Mouse (Mus musculus): ENCODE results near the gene Krtap5-4.
"Not testable (repeated sequence)": the region's sequence is repeated elsewhere in the genome, so short reads cannot be mapped to it uniquely, and the experiment has no call there.

Krtap5-4 gene

GRCm38 (mm10) chr7:142317216-142317615 lies 13.9 kb downstream of the Krtap5-4 start:
- no peaks in the 10 kb centered on the region for H3K36me3 ChIP-seq (ENCODE audit: insufficient read depth, low read length)
- TF ChIP-seq POU5F1 (IDR thresholded peaks at IDR 0.05; ENCODE audit: borderline replicate concordance, low read length) (no peak), NANOG (IDR thresholded peaks at IDR 0.05; ENCODE audit: borderline replicate concordance, low read length) (no peak), CTCF (conservative IDR thresholded peaks at IDR 0.05; ENCODE audit: low read length) (no peak)

DNA sequence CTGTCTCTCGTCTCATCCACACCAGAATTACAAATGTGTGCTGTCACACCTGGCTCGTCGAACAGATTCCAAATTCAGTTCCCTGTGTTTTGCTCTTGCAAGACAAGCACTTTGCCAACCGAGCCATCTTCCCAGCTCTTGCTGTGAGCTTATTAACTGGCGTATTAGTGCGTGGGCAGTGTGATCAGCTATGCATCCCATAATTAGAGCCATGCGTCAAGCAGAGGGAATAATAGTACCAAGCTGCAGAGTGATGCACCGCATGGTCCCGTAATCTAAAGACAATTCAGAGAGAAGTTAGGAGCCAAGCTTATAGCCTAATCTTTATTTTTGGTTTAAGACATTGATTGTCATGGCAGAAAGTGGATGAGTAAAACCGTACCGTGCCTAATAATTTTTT lies 15.8 kb downstream of the Krtap5-4 start:
- no peaks in the 10 kb centered on the region for H3K4me1 ChIP-seq (replicated peaks; ENCODE audit: low read depth, low read length)
- peaks cover 11% of the 10 kb centered on the region; the same call in 1 of the 2 replicates for H3K27me3 ChIP-seq (ENCODE audit: insufficient read depth, low read length)
- no peaks in the 10 kb centered on the region for H3K36me3 ChIP-seq (ENCODE audit: insufficient read depth, low read length)
- H3K9me3 ChIP-seq (ENCODE audit: low read length), result no peaks in the 10 kb centered on the region
- TF ChIP-seq NANOG (IDR thresholded peaks at IDR 0.05; ENCODE audit: borderline replicate concordance, low read length) (no peak), CTCF (conservative IDR thresholded peaks at IDR 0.05; ENCODE audit: low read length) (no peak), POU5F1 (IDR thresholded peaks at IDR 0.05; ENCODE audit: borderline replicate concordance, low read length) (no peak)
- H3K4me3 ChIP-seq (replicated peaks; ENCODE audit: low read length), result no peak overlapping the region

More at GRCm38 (mm10) chr7:142317216-142317615, 13.9 kb downstream of the Krtap5-4 start:
- H3K4me3 ChIP-seq (replicated peaks; ENCODE audit: low read length), result no peak overlapping the region
- H3K9me3 ChIP-seq (ENCODE audit: low read length), result no peaks in the 10 kb centered on the region
- no peaks in the 10 kb centered on the region for H3K4me1 ChIP-seq (replicated peaks; ENCODE audit: low read depth, low read length)
- H3K27me3 ChIP-seq (ENCODE audit: insufficient read depth, low read length), result peaks cover 11% of the 10 kb centered on the region; the same call in 1 of the 2 replicates

GRCm38 (mm10) chr7:142320906-142321305 lies 17.6 kb downstream of the Krtap5-4 start:
- Histone ChIP-seq H3K4me1 (replicated peaks; ENCODE audit: low read depth, low read length) (no peaks in the 10 kb centered on the region), H3K9me3 (ENCODE audit: low read length) (no peaks in the 10 kb centered on the region), H3K4me3 (replicated peaks; ENCODE audit: low read length) (no peak overlapping the region), H3K27me3 (ENCODE audit: insufficient read depth, low read length) (peaks cover 5% of the 10 kb centered on the region; the same call in 1 of the 2 replicates), H3K36me3 (ENCODE audit: insufficient read depth, low read length) (no peaks in the 10 kb centered on the region)
- TF ChIP-seq NANOG (IDR thresholded peaks at IDR 0.05; ENCODE audit: borderline replicate concordance, low read length), result no peak
- TF ChIP-seq POU5F1 (IDR thresholded peaks at IDR 0.05; ENCODE audit: borderline replicate concordance, low read length), result no peak
- no peak for TF ChIP-seq CTCF (conservative IDR thresholded peaks at IDR 0.05; ENCODE audit: low read length)

DNA sequence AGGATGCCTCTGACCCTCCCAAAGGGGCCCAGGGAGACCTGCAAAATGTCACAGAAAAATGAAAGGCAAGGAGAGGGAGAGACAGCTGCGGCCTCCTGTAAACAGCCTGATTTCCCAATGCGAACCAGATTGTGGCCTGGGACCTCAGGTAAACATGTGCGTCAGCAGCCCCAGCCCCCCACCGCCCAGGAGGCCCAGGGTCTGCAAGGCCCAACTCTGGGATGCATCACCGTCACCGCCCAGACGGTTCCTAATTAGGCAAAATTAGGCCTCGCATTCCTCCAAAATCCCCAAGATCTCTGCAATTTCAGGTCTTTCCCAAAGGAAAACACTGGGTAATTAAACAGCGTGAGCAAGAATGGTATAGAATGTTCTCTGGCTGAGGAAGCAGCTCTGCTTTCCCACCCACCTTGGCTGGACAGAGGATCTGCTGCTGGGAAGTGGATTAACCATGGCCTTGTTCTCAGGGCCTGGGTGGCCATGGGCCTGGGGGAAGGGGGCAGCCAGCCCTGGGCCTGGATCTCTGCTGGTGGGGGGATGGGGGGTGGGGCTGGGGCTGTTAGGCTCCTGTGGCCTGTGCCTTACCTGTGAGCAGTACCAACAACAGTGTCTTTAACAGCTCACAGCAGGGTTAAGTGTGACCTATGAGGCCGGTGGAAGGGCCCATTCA lies 18.4 kb downstream of the Krtap5-4 start:
- H3K36me3 ChIP-seq (ENCODE audit: insufficient read depth, low read length); H3K9me3 ChIP-seq (ENCODE audit: low read length); H3K27me3 ChIP-seq (ENCODE audit: insufficient read depth, low read length); H3K4me1 ChIP-seq (replicated peaks; ENCODE audit: low read depth, low read length); H3K4me3 ChIP-seq (replicated peaks; ENCODE audit: low read length): not testable (repeated sequence)

GRCm38 (mm10) chr7:142322641-142323040 lies 19.3 kb downstream of the Krtap5-4 start:
- Histone ChIP-seq H3K4me1 (replicated peaks; ENCODE audit: low read depth, low read length) (no peaks in the 10 kb centered on the region), H3K4me3 (replicated peaks; ENCODE audit: low read length) (no peak overlapping the region), H3K36me3 (ENCODE audit: insufficient read depth, low read length) (no peaks in the 10 kb centered on the region), H3K27me3 (ENCODE audit: insufficient read depth, low read length) (peaks cover 5% of the 10 kb centered on the region; the same call in 1 of the 2 replicates), H3K9me3 (ENCODE audit: low read length) (no peaks in the 10 kb centered on the region)
- TF ChIP-seq NANOG (IDR thresholded peaks at IDR 0.05; ENCODE audit: borderline replicate concordance, low read length), result no peak

- no peak overlapping the region for H3K4me3 ChIP-seq (replicated peaks; ENCODE audit: low read length)
- TF ChIP-seq CTCF (conservative IDR thresholded peaks at IDR 0.05; ENCODE audit: low read length) (no peak), POU5F1 (IDR thresholded peaks at IDR 0.05; ENCODE audit: borderline replicate concordance, low read length) (no peak), NANOG (IDR thresholded peaks at IDR 0.05; ENCODE audit: borderline replicate concordance, low read length) (no peak)
These were observed 20.2 kb downstream of the Krtap5-4 start for GRCm38 (mm10) chr7:142323396-142324117.

DNA sequence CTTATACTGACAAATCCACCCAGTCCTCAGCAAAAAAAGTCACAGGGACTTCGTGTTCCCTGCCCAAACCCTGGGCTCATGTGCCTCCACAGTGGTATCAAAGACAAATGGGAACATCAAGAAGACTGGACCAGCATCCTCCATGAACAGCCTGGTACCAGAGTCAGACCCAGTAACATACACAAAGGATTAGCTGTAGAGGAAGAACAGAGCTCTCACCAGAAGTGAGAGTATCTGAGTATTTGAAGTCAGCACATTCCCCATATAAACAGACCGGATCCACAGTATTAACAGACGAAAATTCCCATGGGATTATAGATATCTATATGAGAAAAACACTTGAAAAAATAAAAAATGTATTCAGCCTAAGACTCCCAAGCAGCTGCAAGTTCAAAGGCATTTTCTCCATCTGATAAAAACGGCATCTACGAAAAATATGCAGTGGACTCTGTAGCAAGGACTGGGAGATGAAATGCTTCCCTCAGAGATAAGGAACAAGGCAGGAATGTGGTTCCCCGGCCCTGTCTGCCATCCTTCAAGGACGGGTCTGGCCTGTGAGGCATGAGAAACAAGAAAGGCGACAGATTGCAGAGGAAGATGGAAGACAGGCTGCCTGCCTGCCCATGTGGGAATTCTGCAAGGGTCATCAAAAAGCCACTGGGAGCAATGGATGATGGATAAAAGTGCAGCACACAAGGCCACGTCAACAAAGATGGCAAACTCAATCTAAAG lies 23.5 kb downstream of the Krtap5-4 start:
- no peaks in the 10 kb centered on the region; the same call in 1 of the 2 replicates for H3K27me3 ChIP-seq (ENCODE audit: insufficient read depth, low read length)
- H3K36me3 ChIP-seq (ENCODE audit: insufficient read depth, low read length), result no peaks in the 10 kb centered on the region
- no peaks in the 10 kb centered on the region for H3K9me3 ChIP-seq (ENCODE audit: low read length)
- no peak for TF ChIP-seq POU5F1 (IDR thresholded peaks at IDR 0.05; ENCODE audit: borderline replicate concordance, low read length)
- TF ChIP-seq NANOG (IDR thresholded peaks at IDR 0.05; ENCODE audit: borderline replicate concordance, low read length), result no peak
- TF ChIP-seq CTCF (conservative IDR thresholded peaks at IDR 0.05; ENCODE audit: low read length), result no peak
- H3K4me3 ChIP-seq (replicated peaks; ENCODE audit: low read length), result no peak overlapping the region
- H3K4me1 ChIP-seq (replicated peaks; ENCODE audit: low read depth, low read length), result no peaks in the 10 kb centered on the region

More at GRCm38 (mm10) chr7:142323396-142324117, 20.2 kb downstream of the Krtap5-4 start:
- no peaks in the 10 kb centered on the region for H3K36me3 ChIP-seq (ENCODE audit: insufficient read depth, low read length)
- no peaks in the 10 kb centered on the region for H3K4me1 ChIP-seq (replicated peaks; ENCODE audit: low read depth, low read length)
- H3K9me3 ChIP-seq (ENCODE audit: low read length), result no peaks in the 10 kb centered on the region
- H3K27me3 ChIP-seq (ENCODE audit: insufficient read depth, low read length), result no peaks in the 10 kb centered on the region; the same call in 1 of the 2 replicates

DNA sequence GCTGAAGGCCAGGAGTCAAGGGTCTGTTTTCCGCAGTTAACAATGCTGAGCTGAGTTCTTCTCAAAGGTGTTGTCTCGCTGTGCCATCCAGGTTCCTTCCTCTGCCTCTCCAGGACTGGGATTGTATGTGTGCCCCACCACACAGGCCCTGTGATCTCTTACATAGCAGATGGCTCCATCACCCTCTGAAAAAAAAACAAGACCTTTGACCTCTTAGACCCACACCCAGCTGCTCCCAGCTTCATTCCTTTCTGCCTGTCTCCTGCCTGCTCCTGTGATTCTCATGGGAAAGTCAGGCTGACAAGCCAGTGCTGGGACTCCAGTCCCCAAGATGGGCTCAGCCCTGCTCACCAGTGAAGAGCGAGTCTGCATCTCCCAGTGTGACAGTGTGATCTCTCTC lies 25.2 kb downstream of the Krtap5-4 start:
- Histone ChIP-seq H3K36me3 (ENCODE audit: insufficient read depth, low read length) (no peaks in the 10 kb centered on the region), H3K4me3 (replicated peaks; ENCODE audit: low read length) (no peak overlapping the region), H3K27me3 (ENCODE audit: insufficient read depth, low read length) (peaks cover 3% of the 10 kb centered on the region; the same call in 1 of the 2 replicates), H3K4me1 (replicated peaks; ENCODE audit: low read depth, low read length) (no peaks in the 10 kb centered on the region), H3K9me3 (ENCODE audit: low read length) (no peaks in the 10 kb centered on the region)
- no peak for TF ChIP-seq POU5F1 (IDR thresholded peaks at IDR 0.05; ENCODE audit: borderline replicate concordance, low read length)
- TF ChIP-seq CTCF (conservative IDR thresholded peaks at IDR 0.05; ENCODE audit: low read length), result no peak
- no peak for TF ChIP-seq NANOG (IDR thresholded peaks at IDR 0.05; ENCODE audit: borderline replicate concordance, low read length)

Data from E14TG2a.4 (cell line).